Mouse (Mus musculus) macrophage (primary cell): Measurements from ENCODE around the gene Zhx3. TPM values are rescaled to one million over a fixed set of nuclear protein-coding genes. Genes with fewer than 3 reads are reported as not detected.

Experiments
- H3K27ac ChIP-seq: fragments of 350-480 bp; formaldehyde crosslinking; 2 replicates; pipeline ENCODE4 v1.9.0; 2021
- H3K36me3 ChIP-seq: fragments of 350-480 bp; formaldehyde crosslinking; 2 replicates; pipeline ENCODE4 v1.9.0; 2021; ENCODE audit errors: inconsistent target
- H3K4me3 ChIP-seq: fragments of 350-480 bp; formaldehyde crosslinking; 2 replicates; pipeline ENCODE4 v1.9.0; 2021; ENCODE audit errors: inconsistent target
- H3K79me2 ChIP-seq: fragments of 350-480 bp; formaldehyde crosslinking; 2 replicates; pipeline ENCODE4 v1.9.0; 2021; ENCODE audit errors: inconsistent target
- WGBS: methylation state at CpG from one replicate; pipeline ENCODE4 v1.1.7; 2026; ENCODE audit warnings: inconsistent platforms; ENCODE audit not compliant: missing documents; 5-methylcytosine and 5-hydroxymethylcytosine counted together
- polyA plus RNA-seq: library from polyadenylated mRNA; stranded (reverse); fragments of 250-400 nt; gene quantifications from 3 replicates; pipeline ENCODE4 v1.2.4, GENCODE M21; 2018; ENCODE audit warnings: inconsistent platforms

The Zhx3 gene
- polyA plus RNA-seq, 1 experiment from 2014 or later: 5.7 TPM

GRCm38 (mm10) chr2:160768997-160769396, 103.8 kb downstream of the Zhx3 start:
- Histone ChIP-seq H3K27ac (no peak overlapping the region), H3K36me3 (no peaks in the 10 kb centered on the region), H3K79me2 (no peaks in the 10 kb centered on the region), H3K4me3 (no peak overlapping the region)
- whole genome bisulfite sequencing: 91% methylated on average over 2 of the region's 2 CpGs

GRCm38 (mm10) chr2:160768097-160768695, 104.6 kb downstream of the Zhx3 start:
- H3K79me2 ChIP-seq: no peaks in the 10 kb centered on the region
- H3K27ac ChIP-seq: no peak overlapping the region
- H3K36me3 ChIP-seq: no peaks in the 10 kb centered on the region
- H3K4me3 ChIP-seq: no peak overlapping the region
- 94% methylated on average over 4 of the region's 4 CpGs for WGBS

- no peaks in the 10 kb centered on the region for H3K79me2 ChIP-seq
- H3K4me3 ChIP-seq: no peak overlapping the region
- H3K27ac ChIP-seq: no peak overlapping the region
- WGBS: 92% methylated on average over 2 of the region's 2 CpGs
- H3K36me3 ChIP-seq: no peaks in the 10 kb centered on the region
Measured at GRCm38 (mm10) chr2:160767201-160767600, 105.6 kb downstream of the Zhx3 start.

GRCm38 (mm10) chr2:160766371-160766771, 106.4 kb downstream of the Zhx3 start:
- Histone ChIP-seq H3K4me3 (no peak overlapping the region), H3K79me2 (no peaks in the 10 kb centered on the region), H3K27ac (no peak overlapping the region), H3K36me3 (no peaks in the 10 kb centered on the region)
- WGBS: 96% methylated on average over 5 of the region's 5 CpGs

GRCm38 (mm10) chr2:160765096-160765495, 107.7 kb downstream of the Zhx3 start:
- Histone ChIP-seq H3K79me2 (no peaks in the 10 kb centered on the region), H3K27ac (no peak overlapping the region), H3K4me3 (no peak overlapping the region), H3K36me3 (no peaks in the 10 kb centered on the region)
- 90% methylated on average over 3 of the region's 3 CpGs for WGBS

- no peak overlapping the region for H3K27ac ChIP-seq
- H3K36me3 ChIP-seq: no peaks in the 10 kb centered on the region
- H3K79me2 ChIP-seq: no peaks in the 10 kb centered on the region
- 96% methylated on average over 2 of the region's 2 CpGs for WGBS
- H3K4me3 ChIP-seq: no peak overlapping the region
Measured at GRCm38 (mm10) chr2:160764386-160764785, 108.4 kb downstream of the Zhx3 start.

- Histone ChIP-seq H3K4me3 (no peak overlapping the region), H3K79me2 (no peaks in the 10 kb centered on the region), H3K27ac (no peak overlapping the region), H3K36me3 (no peaks in the 10 kb centered on the region)
- 76% methylated on average over 3 of the region's 3 CpGs for WGBS
Measured at GRCm38 (mm10) chr2:160763816-160764215, 109.0 kb downstream of the Zhx3 start.

- no peaks in the 10 kb centered on the region for H3K36me3 ChIP-seq
- H3K79me2 ChIP-seq: no peaks in the 10 kb centered on the region
- no peak overlapping the region for H3K27ac ChIP-seq
- 89% methylated on average over 9 of the region's 9 CpGs for WGBS
- H3K4me3 ChIP-seq: no peak overlapping the region
Measured at GRCm38 (mm10) chr2:160760433-160761184, 112.2 kb downstream of the Zhx3 start.

- 78% methylated on average over 6 of the region's 6 CpGs for WGBS
- Histone ChIP-seq H3K27ac (no peak overlapping the region), H3K36me3 (peaks cover 12% of the 10 kb centered on the region; the same call in 1 of the 2 replicates), H3K4me3 (no peak overlapping the region), H3K79me2 (no peaks in the 10 kb centered on the region)
Measured at GRCm38 (mm10) chr2:160756583-160757203, 116.1 kb downstream of the Zhx3 start.

GRCm38 (mm10) chr2:160747075-160747474, 125.7 kb downstream of the Zhx3 start:
- Histone ChIP-seq H3K36me3 (peaks cover 1% of the 10 kb centered on the region; the same call in 1 of the 2 replicates), H3K27ac (no peak overlapping the region), H3K79me2 (no peaks in the 10 kb centered on the region), H3K4me3 (no peak overlapping the region)
- 88% methylated on average over 10 of the region's 10 CpGs for WGBS

GRCm38 (mm10) chr2:160746637-160747036, 126.2 kb downstream of the Zhx3 start:
- Histone ChIP-seq H3K27ac (no peak overlapping the region), H3K4me3 (no peak overlapping the region)
- WGBS: 90% methylated on average over 4 of the region's 5 CpGs

GRCm38 (mm10) chr2:160745497-160745896, 127.3 kb downstream of the Zhx3 start:
- 80% methylated on average over 1 of the region's 1 CpGs for WGBS
- Histone ChIP-seq H3K36me3 (no peaks in the 10 kb centered on the region), H3K79me2 (no peaks in the 10 kb centered on the region), H3K4me3 (no peak overlapping the region), H3K27ac (no peak overlapping the region)

More at GRCm38 (mm10) chr2:160746637-160747036, 126.2 kb downstream of the Zhx3 start:
- Histone ChIP-seq H3K79me2 (no peaks in the 10 kb centered on the region), H3K36me3 (no peaks in the 10 kb centered on the region)

GRCm38 (mm10) chr2:160744823-160745210, 128.0 kb downstream of the Zhx3 start:
- Histone ChIP-seq H3K4me3 (no peak overlapping the region), H3K79me2 (no peaks in the 10 kb centered on the region), H3K27ac (no peak overlapping the region), H3K36me3 (no peaks in the 10 kb centered on the region)
- 62% methylated on average over 5 of the region's 5 CpGs for WGBS

- Histone ChIP-seq H3K79me2 (no peaks in the 10 kb centered on the region), H3K4me3 (no peak overlapping the region), H3K36me3 (no peaks in the 10 kb centered on the region), H3K27ac (no peak overlapping the region)
- 73% methylated on average over 7 of the region's 7 CpGs for WGBS
Measured at GRCm38 (mm10) chr2:160744040-160744822, 128.6 kb downstream of the Zhx3 start.
